In genomic region chr6:32327173-32327572, GRCm38 (mm10) we compare ENCODE assay signal across 15 mouse cellular contexts.
DNase-seq lines count a peak whose midpoint lies in the region; ATAC-seq lines count a peak whose summit lies in the region.
"Had no signal": no experiment of that assay in that cellular context is flagged by ENCODE, and none has a peak within 500 bp of the region (broad histone marks: within the 10 kb centered on the region; RNA-seq: fewer than 3 reads in every experiment).

No protein-coding gene starts in this region.

- H3K4me3 ChIP-seq in kidney, embryonic 15.5 days (replicated peaks), result no peak overlapping the region
- H3K4me3 ChIP-seq in neural tube, embryonic 15.5 days (replicated peaks), result no peak overlapping the region
- H3K4me3 ChIP-seq: heart, embryonic 10.5 days; layer of hippocampus, adult 2 months; liver, embryonic 12.5 days had no signal

- H3K4me2 ChIP-seq in kidney, embryonic 15.5 days, result no peak overlapping the region
- H3K4me2 ChIP-seq in neural tube, embryonic 15.5 days, result no peak overlapping the region
- H3K4me2 ChIP-seq: liver, embryonic 12.5 days had no signal

- H3K27ac ChIP-seq in kidney, embryonic 15.5 days, result 0 out of 2 replicates have a peak overlapping the region, but pooled peaks have one; percentile 18
- H3K27ac ChIP-seq in neural tube, embryonic 15.5 days (replicated peaks), result no peak overlapping the region
- H3K27ac ChIP-seq: heart, embryonic 10.5 days; layer of hippocampus, adult 2 months; liver, embryonic 12.5 days had no signal

- no peaks in the 10 kb centered on the region for H3K9me3 ChIP-seq in kidney, embryonic 15.5 days (replicated peaks)
- no peaks in the 10 kb centered on the region for H3K9me3 ChIP-seq in neural tube, embryonic 15.5 days (replicated peaks)
- H3K9me3 ChIP-seq: heart, embryonic 10.5 days; liver, embryonic 12.5 days had no signal

- no peaks in the 10 kb centered on the region for H3K36me3 ChIP-seq in kidney, embryonic 15.5 days
- no peaks in the 10 kb centered on the region for H3K36me3 ChIP-seq in neural tube, embryonic 15.5 days
- H3K36me3 ChIP-seq: heart, embryonic 10.5 days; liver, embryonic 12.5 days had no signal

- DNase-seq in cerebellum, postnatal 10 days, result peak; percentile 63 to 69
- no peak for DNase-seq in cerebellum, adult 9-10 months
- DNase-seq in kidney, adult 18-20 months, result no peak
- no peak for DNase-seq in neural tube, embryonic 10.5 days (ENCODE audit: extremely low spot score, low spot score)
- DNase-seq in retina, postnatal 1 day, result peak; percentile 47
- DNase-seq in frontal cortex, postnatal 25 days (ENCODE audit: low spot score in 2 of 2), result no peak
- DNase-seq: adrenal gland, adult 8-10 months; cerebellum, postnatal 36 days; gastrocnemius, postnatal 10 days; kidney, adult 2 months had no signal

- no peak for ATAC-seq in kidney, embryonic 15.5 days (replicated peaks; ENCODE audit: low FRiP score)
- 0 out of 2 replicates have a peak, but pooled peaks have one; percentile 10 for ATAC-seq in neural tube, embryonic 15.5 days (ENCODE audit: low FRiP score)
- ATAC-seq: liver, embryonic 12.5 days had no signal

- peaks cover 7% of the 10 kb centered on the region; the same call in 1 of the 2 replicates for H3K4me1 ChIP-seq in kidney, embryonic 15.5 days
- H3K4me1 ChIP-seq in neural tube, embryonic 15.5 days, result peaks cover 46% of the 10 kb centered on the region
- H3K4me1 ChIP-seq: liver, embryonic 12.5 days had no signal

- no peak overlapping the region for H3K9ac ChIP-seq in kidney, embryonic 15.5 days
- no peak overlapping the region for H3K9ac ChIP-seq in neural tube, embryonic 15.5 days (replicated peaks)
- H3K9ac ChIP-seq: liver, embryonic 12.5 days had no signal

- WGBS in kidney, embryonic 15.5 days, result 17% methylated on average over 5 of the region's 5 CpGs
- 26% methylated on average over 5 of the region's 5 CpGs for WGBS in neural tube, embryonic 15.5 days

- H3K27me3 ChIP-seq in kidney, embryonic 15.5 days, result peaks cover 16% of the 10 kb centered on the region; the same call in 1 of the 2 replicates
- no peaks in the 10 kb centered on the region for H3K27me3 ChIP-seq in neural tube, embryonic 15.5 days (replicated peaks)

Comparison
In these comparisons a context has a peak if more than half of its experiments do, and no peak if none do; other contexts are left out.
1. DNase-seq: peak in cerebellum, postnatal 10 days (2 of 2) and retina, postnatal 1 day (single experiment); none in cerebellum, adult 9-10 months (single experiment), kidney, adult 18-20 months (single experiment), neural tube, embryonic 10.5 days (single experiment) and frontal cortex, postnatal 25 days (0 of 2).